Mouse (Mus musculus) heart, embryonic 16.5 days (tissue): Measurements from ENCODE around the gene Hist2h2bb. TPM values are rescaled to one million over a fixed set of nuclear protein-coding genes. Genes with fewer than 3 reads are reported as not detected.
"Not testable (repeated sequence)": the region's sequence is repeated elsewhere in the genome, so short reads cannot be mapped to it uniquely, and the experiment has no call there.

Experiments
- ATAC-seq: fragments of 200-750 bp; cut with Nextera tagmentation; replicated peaks from 2 replicates; pipeline ENCODE4 v1.8.0; 2017; ENCODE audit warnings: moderate number of reproducible peaks; ENCODE audit not compliant: insufficient read depth, low FRiP score; ENCODE audit errors: extremely low read depth
- H3K27ac ChIP-seq: fragments of 300-500 bp; sonication (generic); 2 replicates; pipeline ENCODE4 v1.5.1; 2014; ENCODE audit warnings: mild to moderate bottlenecking, low read length, control low read depth, moderate library complexity
- H3K27me3 ChIP-seq: fragments of 300-500 bp; sonication (generic); 2 replicates; pipeline ENCODE4 v1.6.1; 2014; ENCODE audit warnings: low read length, mixed read lengths; ENCODE audit not compliant: control insufficient read depth, insufficient read depth
- H3K36me3 ChIP-seq: fragments of 300-500 bp; sonication (generic); 2 replicates; pipeline ENCODE4 v1.6.1; 2014; ENCODE audit not compliant: control insufficient read depth, insufficient read depth
- H3K4me1 ChIP-seq: fragments of 300-500 bp; sonication (generic); 2 replicates; pipeline ENCODE4 v1.6.1; 2014; ENCODE audit warnings: low read length, mixed read lengths; ENCODE audit not compliant: control insufficient read depth, insufficient read depth
- H3K4me2 ChIP-seq: fragments of 300-500 bp; sonication (generic); 2 replicates; pipeline ENCODE4 v1.6.1; 2014; ENCODE audit warnings: low read depth, mild to moderate bottlenecking, control low read depth, low read length
- H3K4me3 ChIP-seq: fragments of 300-500 bp; sonication (generic); 2 replicates; pipeline ENCODE4 v1.5.1; 2014; ENCODE audit warnings: mild to moderate bottlenecking, control low read depth, low read length
- H3K9ac ChIP-seq: fragments of 300-500 bp; sonication (generic); 2 replicates; pipeline ENCODE4 v1.6.1; 2014; ENCODE audit warnings: low read length, control low read depth
- H3K9me3 ChIP-seq: fragments of 300-500 bp; sonication (generic); replicated peaks from 2 replicates; pipeline ENCODE4 v1.6.1; 2016; ENCODE audit warnings: low read length; ENCODE audit not compliant: control insufficient read depth
- WGBS: fragments of 180-500 bp; shearing (Covaris S2); extraction: QIAGEN DNeasy Blood & Tissue Kit; methylation state at CpG from one replicate; pipeline ENCODE4 v1.1.7; 2014; 5-methylcytosine and 5-hydroxymethylcytosine counted together
- polyA plus RNA-seq: library from polyadenylated mRNA; unstranded; fragments of >200 nt; fragmentation: Nextera tagmentation; extraction: Ambion mirVana; gene quantifications from 2 replicates; pipeline ENCODE4 v1.2.1, GENCODE M21; 2015

The Hist2h2bb gene
- polyA plus RNA-seq, 1 experiment from 2014 or later = 3.7 TPM

DNA sequence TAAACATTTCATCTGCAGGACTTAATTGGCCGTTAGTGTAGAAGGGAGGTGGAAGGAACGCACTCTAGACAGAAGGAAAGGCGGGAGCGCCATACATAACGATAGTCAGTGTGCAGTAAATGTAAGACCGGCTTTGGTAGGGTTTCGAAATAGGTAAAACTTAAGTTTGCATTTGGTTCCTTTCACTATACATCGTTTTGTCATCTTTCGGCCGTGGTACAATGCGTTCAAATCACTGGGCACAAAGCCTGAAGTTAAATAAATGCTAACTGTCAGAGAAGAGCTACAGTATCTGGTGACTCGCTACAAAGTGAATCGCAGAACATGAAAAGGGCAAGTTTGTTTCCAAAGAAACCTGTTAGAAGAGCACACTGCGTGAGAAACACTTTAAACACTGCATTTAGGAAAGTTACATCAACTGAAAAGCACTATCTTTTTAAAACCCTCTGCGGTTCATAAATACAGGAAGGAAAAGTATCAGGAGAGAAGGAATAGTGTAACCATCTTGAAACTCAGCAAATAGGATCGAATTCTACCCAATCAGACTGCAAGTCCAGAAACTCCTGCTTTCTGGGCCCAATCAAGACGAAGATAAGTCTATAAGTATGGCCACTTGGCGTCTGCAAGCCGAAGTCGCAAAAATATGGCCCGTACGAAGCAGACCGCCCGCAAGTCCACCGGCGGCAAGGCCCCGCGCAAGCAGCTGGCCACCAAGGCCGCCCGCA lies 1.3 kb upstream of the Hist2h2bb start, which contains the start of gene Hist2h3b:
TSS of gene Hist2h3b (plus strand) at position 604 of the 725 bp plus-strand sequence.
- Histone ChIP-seq H3K9ac (peak within 1 kb of the TSS; percentile 73), H3K4me3 (peak within 1 kb of the TSS; percentile 72), H3K36me3 (no peaks in the 10 kb centered on the region), H3K4me2 (peak within 1 kb of the TSS; percentile 83), H3K27me3 (no peaks in the 10 kb centered on the region), H3K27ac (peak within 1 kb of the TSS; percentile 91), H3K9me3 (no peaks in the 10 kb centered on the region), H3K4me1 (peaks cover 16% of the 10 kb centered on the region)
- ATAC-seq = peak; percentile 49
- 29% methylated on average over 26 of the region's 30 CpGs for WGBS

DNA sequence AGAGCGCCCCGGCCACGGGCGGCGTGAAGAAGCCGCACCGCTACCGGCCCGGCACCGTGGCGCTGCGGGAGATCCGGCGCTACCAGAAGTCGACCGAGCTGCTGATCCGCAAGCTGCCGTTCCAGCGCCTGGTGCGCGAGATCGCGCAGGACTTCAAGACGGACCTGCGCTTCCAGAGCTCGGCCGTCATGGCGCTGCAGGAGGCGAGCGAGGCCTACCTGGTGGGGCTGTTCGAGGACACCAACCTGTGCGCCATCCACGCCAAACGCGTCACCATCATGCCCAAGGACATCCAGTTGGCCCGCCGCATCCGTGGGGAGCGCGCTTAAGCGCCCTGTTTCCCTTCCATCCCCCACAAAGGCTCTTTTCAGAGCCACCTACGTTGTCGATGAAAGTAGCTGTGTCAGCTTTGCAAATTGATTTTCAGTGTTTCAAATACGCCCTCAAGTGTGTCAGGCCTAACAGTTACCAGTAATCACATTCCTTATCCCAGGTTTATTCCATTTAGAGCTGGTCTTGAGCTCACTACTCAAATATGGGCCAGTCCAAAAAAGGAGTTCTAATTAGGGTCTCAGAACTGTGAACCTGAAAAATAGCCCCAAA lies 675 bp upstream of the Hist2h2bb start:
- under 1% methylated on average over 12 of the region's 44 CpGs for WGBS
- peak; percentile 31 for ATAC-seq
- H3K27ac ChIP-seq = peak overlapping the region; percentile 91
- H3K9ac ChIP-seq = peak overlapping the region; percentile 73
- H3K4me2 ChIP-seq = peak overlapping the region; percentile 83
- peak overlapping the region; percentile 72 for H3K4me3 ChIP-seq
- H3K9me3 ChIP-seq, H3K36me3 ChIP-seq, H3K27me3 ChIP-seq: not testable (repeated sequence)
- H3K4me1 ChIP-seq = peaks cover 14% of the 10 kb centered on the region

DNA sequence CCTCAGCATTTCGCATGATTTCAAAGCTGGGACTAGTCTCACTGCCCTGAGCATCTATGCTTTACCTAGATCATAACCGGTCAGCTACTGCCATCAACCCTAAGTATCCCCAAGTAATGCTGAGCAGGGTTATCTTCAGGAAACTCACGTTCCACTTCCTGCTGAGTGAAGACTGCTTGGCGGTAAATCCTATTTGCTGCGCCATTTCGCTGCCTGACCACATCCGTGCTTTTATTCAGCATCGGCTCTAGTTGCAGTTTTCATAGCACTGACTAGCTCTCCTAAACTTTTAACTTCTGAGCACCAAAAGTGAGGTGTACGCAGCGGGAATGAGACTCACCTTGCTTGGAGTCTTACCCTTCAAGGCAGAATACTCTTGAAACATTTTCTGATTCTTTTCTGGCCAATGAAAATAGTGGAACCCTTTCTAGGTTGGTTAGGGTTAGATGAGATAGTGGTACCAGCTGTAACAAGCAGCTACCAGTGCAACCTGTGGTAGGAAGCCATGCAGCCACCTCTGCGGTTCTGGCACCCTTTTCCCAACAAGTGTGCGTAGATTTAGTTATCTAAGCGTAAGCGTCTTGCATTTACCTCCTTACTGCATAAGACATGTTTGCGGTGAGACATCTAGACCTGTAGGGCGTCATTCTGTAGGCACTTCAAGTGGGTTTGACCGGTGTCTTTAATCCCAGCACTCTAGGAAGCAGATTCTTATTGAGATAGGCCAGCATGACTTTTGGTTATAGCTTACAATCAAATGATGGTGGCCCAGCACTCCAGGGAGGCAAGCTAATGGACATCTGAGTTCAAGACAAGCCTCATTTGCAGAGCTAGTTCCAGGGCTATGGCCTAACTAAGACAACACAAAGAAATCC lies 4.3 kb downstream of the Hist2h2bb start:
- no peak overlapping the region for H3K27ac ChIP-seq
- H3K4me1 ChIP-seq = peaks cover 10% of the 10 kb centered on the region
- H3K9ac ChIP-seq = no peak overlapping the region
- ATAC-seq = no peak
- WGBS = 84% methylated on average over 17 of the region's 17 CpGs
- H3K9me3 ChIP-seq = no peaks in the 10 kb centered on the region
- H3K4me2 ChIP-seq = no peak overlapping the region
- H3K36me3 ChIP-seq = no peaks in the 10 kb centered on the region
- no peaks in the 10 kb centered on the region for H3K27me3 ChIP-seq
- H3K4me3 ChIP-seq = no peak overlapping the region

DNA sequence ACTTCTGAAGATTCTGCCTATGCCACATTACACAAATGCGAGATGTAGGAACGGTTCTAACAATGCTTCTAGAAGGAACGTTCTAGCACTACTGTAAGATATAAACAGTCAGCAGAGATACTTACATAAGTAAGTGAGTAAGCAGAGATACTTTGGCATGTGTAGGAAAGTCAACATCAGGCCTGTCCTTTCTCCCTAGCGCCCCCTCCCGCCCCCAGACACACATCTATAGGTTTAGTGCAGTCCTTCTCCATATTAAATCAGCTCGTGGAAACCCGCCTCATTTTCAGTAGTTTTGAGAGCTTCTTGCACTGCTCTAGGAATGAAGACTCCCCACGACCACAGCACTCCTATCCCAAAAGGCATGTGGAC lies 7.9 kb downstream of the Hist2h2bb start:
- Histone ChIP-seq H3K27ac (peak overlapping the region; percentile 36), H3K9me3 (no peaks in the 10 kb centered on the region), H3K4me2 (peak overlapping the region; percentile 98), H3K4me1 (peaks cover 7% of the 10 kb centered on the region), H3K4me3 (peak overlapping the region; percentile 69), H3K9ac (peak overlapping the region; percentile 68), H3K27me3 (no peaks in the 10 kb centered on the region), H3K36me3 (no peaks in the 10 kb centered on the region)
- WGBS = 12% methylated on average over 8 of the region's 8 CpGs
- no peak; the same call in 1 of the 2 replicates for ATAC-seq

GRCm38 (mm10) chr3:96277800-96278624 lies 8.5 kb downstream of the Hist2h2bb start:
- ATAC-seq = peak; percentile 94
- WGBS = under 1% methylated on average over 49 of the region's 49 CpGs

GRCm38 (mm10) chr3:96280660-96281059 lies 11.1 kb downstream of the Hist2h2bb start:
- ATAC-seq = no peak
- H3K36me3 ChIP-seq = no peaks in the 10 kb centered on the region
- peaks cover 6% of the 10 kb centered on the region for H3K27me3 ChIP-seq
- no peak overlapping the region for H3K9ac ChIP-seq
- H3K4me1 ChIP-seq = peaks cover 7% of the 10 kb centered on the region
- H3K27ac ChIP-seq = no peak overlapping the region
- no peak overlapping the region for H3K4me2 ChIP-seq
- 47% methylated on average over 6 of the region's 6 CpGs for WGBS
- no peaks in the 10 kb centered on the region for H3K9me3 ChIP-seq
- H3K4me3 ChIP-seq = no peak overlapping the region

More at GRCm38 (mm10) chr3:96277800-96278624, 8.5 kb downstream of the Hist2h2bb start:
- Histone ChIP-seq H3K4me3 (peak overlapping the region; percentile 69), H3K4me1 (peaks cover 7% of the 10 kb centered on the region), H3K9ac (peak overlapping the region; percentile 68), H3K27ac (peak overlapping the region; percentile 82), H3K36me3 (no peaks in the 10 kb centered on the region), H3K4me2 (peak overlapping the region; percentile 98), H3K27me3 (peaks cover 4% of the 10 kb centered on the region; the same call in 1 of the 2 replicates), H3K9me3 (no peaks in the 10 kb centered on the region)

GRCm38 (mm10) chr3:96284457-96284856 lies 14.9 kb downstream of the Hist2h2bb start:
- Histone ChIP-seq H3K27ac (no peak overlapping the region), H3K4me1 (no peaks in the 10 kb centered on the region), H3K9me3 (no peaks in the 10 kb centered on the region), H3K4me3 (no peak overlapping the region), H3K27me3 (peaks cover 6% of the 10 kb centered on the region), H3K9ac (no peak overlapping the region), H3K36me3 (no peaks in the 10 kb centered on the region), H3K4me2 (peak overlapping the region; percentile 47)
- no peak for ATAC-seq
- 11% methylated on average over 4 of the region's 4 CpGs for WGBS

GRCm38 (mm10) chr3:96287334-96287733 lies 17.8 kb downstream of the Hist2h2bb start:
- not testable (repeated sequence) for H3K4me3 ChIP-seq, H3K27me3 ChIP-seq, H3K4me1 ChIP-seq, H3K9ac ChIP-seq, H3K4me2 ChIP-seq, ATAC-seq, H3K9me3 ChIP-seq, H3K27ac ChIP-seq, H3K36me3 ChIP-seq
- WGBS = 86% methylated on average over 11 of the region's 11 CpGs
